In the genomic region with DNA sequence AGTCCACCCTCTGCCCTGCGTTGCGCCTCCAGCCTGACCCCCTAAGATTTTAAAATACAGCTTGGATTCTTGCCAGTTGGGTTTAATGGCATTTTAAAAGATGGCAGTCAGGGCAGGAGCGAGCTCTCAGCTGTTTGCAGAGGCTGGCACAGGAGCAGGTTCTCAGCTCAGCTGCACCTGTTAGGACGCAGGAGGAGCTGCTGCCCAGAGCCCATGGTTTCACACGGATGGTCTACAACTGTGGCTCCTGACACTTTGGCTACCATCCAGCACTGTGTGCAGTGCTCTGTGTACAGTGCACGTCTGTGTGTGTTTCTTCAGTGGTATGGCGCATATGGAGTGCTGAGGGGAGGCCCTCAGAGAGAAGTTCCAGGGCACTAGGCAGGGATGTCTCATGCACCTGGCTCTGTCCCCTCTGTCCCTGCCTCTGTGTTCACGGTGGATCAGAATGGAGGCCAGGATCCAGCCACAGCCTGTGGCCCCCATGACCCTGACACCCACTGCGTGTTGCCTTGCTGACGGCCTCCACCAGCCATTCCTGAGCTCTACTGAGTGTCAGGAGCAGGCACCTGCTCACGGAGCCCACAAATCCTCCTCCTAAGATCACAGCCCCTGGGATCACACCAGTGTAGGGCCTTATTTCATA, we compare ENCODE assay signal across 16 mouse cellular contexts. TPM values are rescaled to one million over a fixed set of nuclear protein-coding genes. Genes with fewer than 3 reads are reported as not detected.
A peak's percentile ranks its signal among the peaks of the same experiment; 100 is the strongest.
DNase-seq lines count a peak whose midpoint lies in the region; ATAC-seq and TF ChIP-seq lines count a peak whose summit lies in the region.
"Had no signal": no experiment of that assay in that cellular context is flagged by ENCODE, and none has a peak within 500 bp of the region (broad histone marks: within the 10 kb centered on the region; RNA-seq: fewer than 3 reads in every experiment).

No protein-coding gene starts in this region.

- H3K4me2 ChIP-seq in forebrain, embryonic 13.5 days, result no peak overlapping the region
- H3K4me2 ChIP-seq: liver, embryonic 13.5 days had no signal

- no peak overlapping the region for H3K9ac ChIP-seq in forebrain, embryonic 13.5 days
- H3K9ac ChIP-seq: liver, embryonic 13.5 days had no signal

- no peaks in the 10 kb centered on the region for H3K9me3 ChIP-seq in forebrain, embryonic 13.5 days (replicated peaks)
- no peaks in the 10 kb centered on the region for H3K9me3 ChIP-seq in forebrain, embryonic 10.5 days
- H3K9me3 ChIP-seq: G1E; liver, embryonic 13.5 days had no signal

- TF ChIP-seq CTCF in layer of hippocampus, adult 2 months (conservative IDR thresholded peaks at IDR 0.05), result no peak

- no peaks in the 10 kb centered on the region for H3K27me3 ChIP-seq in forebrain, embryonic 13.5 days
- no peaks in the 10 kb centered on the region for H3K27me3 ChIP-seq in forebrain, embryonic 10.5 days (ENCODE audit: poor library complexity, severe bottlenecking)
- H3K27me3 ChIP-seq: liver, embryonic 13.5 days had no signal

- ATAC-seq in forebrain, embryonic 13.5 days, result peak; percentile 58; the same call in 1 of the 2 replicates
- 0 out of 2 replicates have a peak, but pooled peaks have one; percentile 30 for ATAC-seq in megakaryocyte-erythroid progenitor cell, adult 5-6 weeks (replicated peaks; ENCODE audit: low FRiP score, low TSS enrichment, poor library complexity, severe bottlenecking)
- no peak for ATAC-seq in activated CD4-positive, CD25-positive, alpha-beta regulatory T cell, adult 4 months
- no peak for ATAC-seq in CD4-positive, CD25-positive, alpha-beta regulatory T cell, adult 4 months
- ATAC-seq: inflammation-experienced regulatory T-cells, adult 6 months had no signal

- peaks cover 6% of the 10 kb centered on the region; the same call in 1 of the 2 replicates for H3K4me1 ChIP-seq in forebrain, embryonic 13.5 days
- no peaks in the 10 kb centered on the region for H3K4me1 ChIP-seq in forebrain, embryonic 10.5 days
- H3K4me1 ChIP-seq: liver, embryonic 13.5 days had no signal

- 83% methylated on average over 11 of the region's 11 CpGs for WGBS in forebrain, embryonic 13.5 days
- 90% methylated on average over 11 of the region's 11 CpGs for WGBS in forebrain, embryonic 10.5 days

- H3K27ac ChIP-seq in forebrain, embryonic 13.5 days, result no peak overlapping the region
- H3K27ac ChIP-seq in forebrain, embryonic 10.5 days, result no peak overlapping the region
- H3K27ac ChIP-seq in layer of hippocampus, adult 2 months, result peak overlapping the region; percentile 76
- H3K27ac ChIP-seq: liver, embryonic 13.5 days; macrophage had no signal

- no peak overlapping the region for H3K4me3 ChIP-seq in forebrain, embryonic 13.5 days
- H3K4me3 ChIP-seq in forebrain, embryonic 10.5 days, result no peak overlapping the region
- no peak overlapping the region for H3K4me3 ChIP-seq in layer of hippocampus, adult 2 months
- H3K4me3 ChIP-seq: liver, embryonic 13.5 days had no signal

- H3K36me3 ChIP-seq in forebrain, embryonic 13.5 days (ENCODE audit: poor library complexity, severe bottlenecking), result peaks cover 6% of the 10 kb centered on the region
- H3K36me3 ChIP-seq in forebrain, embryonic 10.5 days (replicated peaks), result no peaks in the 10 kb centered on the region; the same call in 1 of the 2 replicates

- no peak for DNase-seq in forebrain, embryonic 10.5 days (ENCODE audit: extremely low spot score, low spot score)
- no peak for DNase-seq in layer of hippocampus, adult 2 months (ENCODE audit: low spot score in 2 of 2)
- no peak for DNase-seq in layer of hippocampus, adult 11-12 months (ENCODE audit: low spot score)
- peak; percentile 30 for DNase-seq in cerebellum, adult 9-11 months
- DNase-seq: embryo, embryonic 11 days; kidney, postnatal 25 days; liver, embryonic 13.5 days had no signal

RNA-seq across cellular contexts. Expression of a gene that starts 29.5 kb away (rescaled TPM):
- 7.6 and 9.1 TPM in 2 replicates for polyA plus RNA-seq in forebrain, embryonic 13.5 days (2015; fragmentation: Nextera tagmentation; extraction: Ambion mirVana)
- 8.1 and 8.9 TPM in 2 replicates for polyA plus RNA-seq in forebrain, embryonic 10.5 days (2016; fragmentation: Nextera tagmentation; extraction: Ambion mirVana)
- 1 to 10 TPM; 3.6 to 3.9 TPM for total RNA-seq in layer of hippocampus, adult 2 months (2021)
- 11.1 and 12.3 TPM in 2 replicates for total RNA-seq in megakaryocyte-erythroid progenitor cell, adult 5-6 weeks (2014; fragmentation: Nextera tagmentation)
- 21.6 and 22.8 TPM in 2 replicates for total RNA-seq in megakaryocyte-erythroid progenitor cell, adult 5-6 weeks (2017)
- under 1 TPM; 0.17 to 0.97 TPM for polyA plus RNA-seq in activated CD4-positive, CD25-positive, alpha-beta regulatory T cell, adult 4 months (2017; shearing (Covaris generic))
- under 1 TPM; 0.30 to 0.48 TPM for polyA plus RNA-seq in CD4-positive, CD25-positive, alpha-beta regulatory T cell, adult 4 months (2017; shearing (Covaris generic))

RNA-seq across cellular contexts. Expression of a gene that starts 34.1 kb away (rescaled TPM):
- not detected in 2 replicates for polyA plus RNA-seq in forebrain, embryonic 13.5 days (2015; fragmentation: Nextera tagmentation; extraction: Ambion mirVana)
- not detected in 2 replicates for polyA plus RNA-seq in forebrain, embryonic 10.5 days (2016; fragmentation: Nextera tagmentation; extraction: Ambion mirVana)
- total RNA-seq in layer of hippocampus, adult 2 months (2021), result not detected
- not detected in 2 replicates for total RNA-seq in megakaryocyte-erythroid progenitor cell, adult 5-6 weeks (2014; fragmentation: Nextera tagmentation)
- total RNA-seq in megakaryocyte-erythroid progenitor cell, adult 5-6 weeks (2017), result not detected in 2 replicates
- polyA plus RNA-seq in activated CD4-positive, CD25-positive, alpha-beta regulatory T cell, adult 4 months (2017; shearing (Covaris generic)), result not detected
- not detected for polyA plus RNA-seq in CD4-positive, CD25-positive, alpha-beta regulatory T cell, adult 4 months (2017; shearing (Covaris generic))
- total RNA-seq: heart, adult 8-10 months; left cerebral cortex, adult 18-20 months had no signal
- polyA plus RNA-seq: G1E; inflammation-experienced regulatory T-cells, adult 6 months; liver, embryonic 13.5 days; macrophage had no signal

Comparison
In these comparisons a context has a peak if more than half of its experiments do, and no peak if none do; other contexts are left out.
1. ATAC-seq: peak in forebrain, embryonic 13.5 days (single experiment) and megakaryocyte-erythroid progenitor cell, adult 5-6 weeks (single experiment); none in activated CD4-positive, CD25-positive, alpha-beta regulatory T cell, adult 4 months (single experiment) and CD4-positive, CD25-positive, alpha-beta regulatory T cell, adult 4 months (single experiment).